Mouse (Mus musculus): ENCODE measurements around the gene Rbm18. TPM values are rescaled to one million over a fixed set of nuclear protein-coding genes. Genes with fewer than 3 reads are reported as not detected.
A peak's percentile ranks its signal among the peaks of the same experiment; 100 is the strongest.
"Not testable (repeated sequence)": the region's sequence is repeated elsewhere in the genome, so short reads cannot be mapped to it uniquely, and the experiment has no call there.

Gene Rbm18
- 10 to 100 TPM; 48.1 to 52.6 TPM for total RNA-seq (2021)

- intact Hi-C loops (cut with DNase I) = no loop called here
- peak; percentile 90 for DNase-seq
Measured at GRCm38 (mm10) chr2:36136300-36136941, at the start of gene Rbm18, which contains the start of gene Mrrf. TSS of gene Rbm18 (minus strand) at chr2:36136773. TSS of gene Mrrf (plus strand) at chr2:36136389.

GRCm38 (mm10) chr2:36184876-36185275 lies 48.3 kb upstream of the Rbm18 start:
- peak; percentile 60 for DNase-seq
- intact Hi-C loops (cut with DNase I) = no loop called here

GRCm38 (mm10) chr2:36184192-36184591 lies 47.6 kb upstream of the Rbm18 start:
- intact Hi-C loops (cut with DNase I) = no loop called here
- no peak for DNase-seq

- DNase-seq = peak; percentile 50
- intact Hi-C loops (cut with DNase I) = no loop called here
Measured at GRCm38 (mm10) chr2:36183278-36183677, 46.7 kb upstream of the Rbm18 start.

- DNase-seq; intact Hi-C loops (cut with DNase I): not testable (repeated sequence)
Measured at GRCm38 (mm10) chr2:36181587-36182368, 45.2 kb upstream of the Rbm18 start.

GRCm38 (mm10) chr2:36179487-36179886 lies 42.9 kb upstream of the Rbm18 start:
- DNase-seq = no peak
- intact Hi-C loops (cut with DNase I) = no loop called here

- no peak for DNase-seq
- intact Hi-C loops (cut with DNase I) = no loop called here
Measured at GRCm38 (mm10) chr2:36172574-36172973, 36.0 kb upstream of the Rbm18 start.

- peak; percentile 13 for DNase-seq
- intact Hi-C loops (cut with DNase I) = no loop called here
Measured at GRCm38 (mm10) chr2:36172136-36172535, 35.6 kb upstream of the Rbm18 start.

GRCm38 (mm10) chr2:36169176-36169575 lies 32.6 kb upstream of the Rbm18 start:
- intact Hi-C loops (cut with DNase I) = no loop called here
- DNase-seq = no peak

- intact Hi-C loops (cut with DNase I) = no loop called here
- DNase-seq = no peak
Measured at GRCm38 (mm10) chr2:36167990-36168618, 31.5 kb upstream of the Rbm18 start.

GRCm38 (mm10) chr2:36159336-36159735 lies 22.8 kb upstream of the Rbm18 start:
- DNase-seq = no peak
- intact Hi-C loops (cut with DNase I) = no loop called here

GRCm38 (mm10) chr2:36157461-36157860 lies 20.9 kb upstream of the Rbm18 start:
- DNase-seq = no peak
- intact Hi-C loops (cut with DNase I) = no loop called here

GRCm38 (mm10) chr2:36152401-36152800 lies 15.8 kb upstream of the Rbm18 start:
- DNase-seq; intact Hi-C loops (cut with DNase I): not testable (repeated sequence)

GRCm38 (mm10) chr2:36148876-36149365 lies 12.3 kb upstream of the Rbm18 start:
- intact Hi-C loops (cut with DNase I) = no loop called here
- no peak for DNase-seq

- intact Hi-C loops (cut with DNase I) = no loop called here
- no peak for DNase-seq
Measured at GRCm38 (mm10) chr2:36139096-36139495, 2.5 kb upstream of the Rbm18 start.

GRCm38 (mm10) chr2:36135887-36136286 lies 686 bp downstream of the Rbm18 start:
- DNase-seq = no peak

GRCm38 (mm10) chr2:36129051-36129450 lies 7.5 kb downstream of the Rbm18 start:
- intact Hi-C loops (cut with DNase I) = no loop called here
- DNase-seq = no peak

More at GRCm38 (mm10) chr2:36135887-36136286, 686 bp downstream of the Rbm18 start:
- intact Hi-C loops (cut with DNase I) = no loop called here

GRCm38 (mm10) chr2:36127973-36128372 lies 8.6 kb downstream of the Rbm18 start:
- no peak for DNase-seq
- intact Hi-C loops (cut with DNase I) = no loop called here

GRCm38 (mm10) chr2:36126795-36127429 lies 9.7 kb downstream of the Rbm18 start:
- DNase-seq = no peak
- intact Hi-C loops (cut with DNase I) = no loop called here

- intact Hi-C loops (cut with DNase I) = no loop called here
- DNase-seq = no peak
Measured at GRCm38 (mm10) chr2:36112632-36113031, 23.9 kb downstream of the Rbm18 start.

GRCm38 (mm10) chr2:36108615-36109014 lies 28.0 kb downstream of the Rbm18 start:
- no peak for DNase-seq
- intact Hi-C loops (cut with DNase I) = no loop called here
